Mouse (Mus musculus) adrenal gland, adult 8-10 months (tissue): ENCODE measurements around the gene Vgll2. TPM values are rescaled to one million over a fixed set of nuclear protein-coding genes. Genes with fewer than 3 reads are reported as not detected.

Source experiments
- DNase-seq: peaks from one replicate; pipeline ENCODE4 v3.0.0; 2022
- total RNA-seq, 4 experiments: library from RNA; stranded (reverse); gene quantifications; 2 replicates each; pipeline ENCODE4 v1.2.4; 2022

Gene Vgll2
- total RNA-seq: not detected

DNA sequence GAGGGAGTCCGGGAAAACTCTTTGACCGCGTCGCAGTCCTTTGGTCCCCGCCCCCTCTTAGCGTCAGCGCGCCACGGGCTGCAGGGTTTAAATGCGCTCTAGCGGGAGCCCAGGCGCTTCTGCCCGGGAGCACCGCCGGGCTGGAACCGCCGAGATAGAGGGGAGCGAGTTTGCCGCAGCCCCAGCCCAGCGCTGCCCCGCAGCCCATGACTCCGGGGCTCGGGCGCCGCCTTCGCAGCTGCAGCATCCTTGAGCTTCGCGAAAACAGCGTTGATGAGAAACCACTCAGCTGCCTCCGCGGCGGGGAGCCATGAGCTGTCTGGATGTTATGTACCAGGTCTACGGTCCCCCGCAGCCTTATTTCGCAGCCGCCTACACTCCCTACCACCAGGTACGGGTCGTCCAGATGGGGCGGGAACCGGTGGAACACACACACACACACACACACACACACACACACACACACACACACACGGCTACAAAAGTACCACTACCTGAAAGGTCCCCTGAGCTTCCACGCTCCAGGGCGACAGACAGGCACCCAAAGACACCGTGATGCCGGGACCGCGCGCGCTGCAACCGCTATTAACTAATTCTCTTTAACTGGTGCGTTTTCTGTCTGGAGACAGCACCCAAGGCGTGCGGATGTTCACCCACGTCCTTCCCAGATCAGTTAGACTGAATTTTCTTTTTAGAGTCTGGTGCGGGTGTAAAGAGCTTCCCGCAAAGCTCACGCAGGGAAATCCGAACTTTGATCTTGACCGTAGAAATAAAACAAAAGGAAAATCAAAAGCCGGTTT lies at the start of gene Vgll2:
Vgll2 (plus strand) TSS at position 90 of the 800 bp plus-strand sequence.
- no peak for DNase-seq

DNA sequence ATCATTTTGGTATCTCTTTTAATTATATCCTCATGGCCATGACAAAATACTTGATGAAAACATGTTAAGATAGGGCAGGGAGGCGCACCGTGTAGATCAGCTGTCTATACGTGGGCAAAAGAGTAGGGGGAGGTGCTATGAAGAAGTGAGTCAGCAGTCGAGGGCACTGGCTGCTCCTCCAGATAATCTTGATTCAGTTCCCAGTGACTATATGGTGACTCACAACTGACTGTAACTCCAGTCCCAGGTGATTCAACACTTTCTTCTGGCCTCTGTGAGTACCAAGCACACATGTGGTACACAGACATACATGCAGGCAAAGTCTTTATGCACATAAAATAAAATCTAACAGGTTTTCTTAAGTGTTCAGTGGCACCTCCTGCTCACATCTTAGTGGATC lies 47.2 kb upstream of the Vgll2 start:
- peak; percentile 8 for DNase-seq

DNA sequence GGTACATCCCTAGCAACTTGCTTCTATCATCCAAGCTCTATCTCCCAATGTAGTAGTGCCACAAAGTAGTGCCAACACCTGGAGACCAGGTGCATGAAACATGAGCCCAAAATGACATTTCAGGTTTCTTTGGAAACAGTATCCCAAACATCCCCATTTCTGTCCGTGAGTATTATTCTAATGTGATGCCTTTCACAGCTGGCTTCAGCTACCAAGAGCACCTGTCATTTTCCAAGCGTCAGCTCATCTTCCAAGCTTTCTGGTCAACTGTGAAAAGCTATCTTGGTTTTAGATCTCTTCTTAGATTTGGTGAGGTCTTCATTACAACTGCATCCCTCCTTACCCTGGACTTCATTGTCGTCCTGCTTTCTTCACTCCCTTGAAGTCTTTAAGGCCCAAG lies 46.7 kb upstream of the Vgll2 start:
- no peak for DNase-seq

- DNase-seq: no peak
Measured at GRCm38 (mm10) chr10:51981651-51982050, 40.7 kb upstream of the Vgll2 start.

GRCm38 (mm10) chr10:51982395-51982794 lies 39.9 kb upstream of the Vgll2 start:
- no peak for DNase-seq

- DNase-seq: no peak
Measured at GRCm38 (mm10) chr10:52018471-52018870, 3.8 kb upstream of the Vgll2 start.

- no peak for DNase-seq
Measured at GRCm38 (mm10) chr10:52021231-52021630, 1.1 kb upstream of the Vgll2 start.

GRCm38 (mm10) chr10:52021736-52022394 lies 437 bp upstream of the Vgll2 start:
- DNase-seq: no peak

GRCm38 (mm10) chr10:52023213-52024052 lies 1.1 kb downstream of the Vgll2 start:
- DNase-seq: no peak

- DNase-seq: no peak
Measured at GRCm38 (mm10) chr10:52024053-52024410, 1.7 kb downstream of the Vgll2 start.

GRCm38 (mm10) chr10:52025291-52025690 lies 3.0 kb downstream of the Vgll2 start:
- no peak for DNase-seq

GRCm38 (mm10) chr10:52025821-52026220 lies 3.5 kb downstream of the Vgll2 start:
- DNase-seq: no peak

DNA sequence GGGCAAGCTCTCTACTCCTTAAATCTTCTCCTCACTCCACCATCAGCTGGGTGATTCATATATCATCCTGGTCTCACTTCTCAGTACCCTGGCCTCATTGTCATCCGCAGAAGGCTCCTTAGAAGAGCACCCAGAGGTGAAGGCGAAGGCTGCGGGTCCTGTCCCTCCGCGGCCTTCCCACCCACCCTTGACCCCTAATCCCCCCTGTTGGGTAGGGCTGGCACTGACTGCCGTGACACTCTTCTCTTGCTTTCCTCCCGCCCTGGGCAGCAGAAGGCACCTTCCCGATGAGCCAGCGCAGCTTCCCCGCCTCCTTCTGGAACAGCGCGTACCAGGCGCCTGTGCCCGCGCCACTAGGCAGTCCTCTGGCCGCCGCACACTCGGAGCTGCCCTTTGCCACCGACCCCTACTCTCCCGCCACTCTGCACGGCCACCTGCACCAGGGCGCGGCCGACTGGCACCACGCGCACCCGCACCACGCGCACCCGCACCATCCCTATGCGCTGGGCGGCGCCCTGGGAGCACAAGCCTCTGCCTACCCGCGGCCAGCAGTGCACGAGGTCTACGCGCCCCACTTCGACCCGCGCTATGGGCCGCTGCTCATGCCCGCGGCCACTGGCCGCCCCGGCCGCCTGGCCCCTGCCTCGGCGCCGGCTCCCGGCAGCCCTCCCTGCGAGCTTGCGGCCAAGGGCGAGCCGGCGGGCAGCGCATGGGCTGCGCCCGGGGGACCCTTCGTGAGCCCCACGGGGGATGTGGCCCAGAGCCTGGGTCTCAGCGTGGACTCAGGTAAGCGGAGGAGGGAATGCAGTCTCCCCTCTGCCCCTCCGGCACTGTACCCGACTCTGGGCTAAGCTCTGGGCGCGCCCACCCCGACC lies 5.1 kb downstream of the Vgll2 start:
- no peak for DNase-seq

DNA sequence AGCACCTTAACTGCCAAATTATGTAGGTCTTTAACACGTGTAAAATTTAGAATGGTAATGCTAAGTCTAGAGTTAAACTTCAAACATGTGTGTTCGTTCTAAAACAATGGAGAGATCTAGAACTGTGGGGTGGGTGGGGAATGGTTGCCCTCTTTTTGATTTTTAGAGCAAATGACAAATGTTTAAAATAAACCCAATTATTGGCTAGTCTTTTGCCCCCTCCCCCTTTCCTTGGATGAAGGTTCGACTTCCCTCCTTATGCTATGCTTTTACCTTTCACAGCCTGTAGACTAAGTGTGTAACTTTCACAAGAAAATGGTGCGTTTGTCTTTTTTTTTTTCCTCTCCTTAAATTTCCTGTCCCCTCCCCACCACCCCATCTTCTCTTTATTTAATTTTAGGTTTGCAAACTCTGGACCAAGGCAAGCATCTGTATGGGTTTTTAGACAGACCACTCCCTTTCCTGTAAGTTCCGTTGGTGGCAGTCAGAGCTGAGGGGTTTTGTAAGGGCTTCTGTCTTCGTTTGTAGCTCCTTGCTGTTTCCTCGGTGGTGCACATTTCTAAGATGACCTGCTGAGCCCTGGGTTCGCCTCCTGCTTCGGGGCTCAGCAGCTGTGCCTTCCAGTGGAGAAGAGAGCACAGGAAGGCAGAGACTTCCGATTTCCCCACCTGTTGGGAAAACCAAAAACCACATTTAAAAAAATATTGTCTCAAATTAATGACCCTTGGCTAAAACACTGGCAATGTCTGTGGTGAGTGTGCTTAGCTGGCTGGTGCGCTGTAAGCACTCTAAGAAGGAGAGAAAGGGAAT lies 6.5 kb downstream of the Vgll2 start:
- DNase-seq: no peak

DNA sequence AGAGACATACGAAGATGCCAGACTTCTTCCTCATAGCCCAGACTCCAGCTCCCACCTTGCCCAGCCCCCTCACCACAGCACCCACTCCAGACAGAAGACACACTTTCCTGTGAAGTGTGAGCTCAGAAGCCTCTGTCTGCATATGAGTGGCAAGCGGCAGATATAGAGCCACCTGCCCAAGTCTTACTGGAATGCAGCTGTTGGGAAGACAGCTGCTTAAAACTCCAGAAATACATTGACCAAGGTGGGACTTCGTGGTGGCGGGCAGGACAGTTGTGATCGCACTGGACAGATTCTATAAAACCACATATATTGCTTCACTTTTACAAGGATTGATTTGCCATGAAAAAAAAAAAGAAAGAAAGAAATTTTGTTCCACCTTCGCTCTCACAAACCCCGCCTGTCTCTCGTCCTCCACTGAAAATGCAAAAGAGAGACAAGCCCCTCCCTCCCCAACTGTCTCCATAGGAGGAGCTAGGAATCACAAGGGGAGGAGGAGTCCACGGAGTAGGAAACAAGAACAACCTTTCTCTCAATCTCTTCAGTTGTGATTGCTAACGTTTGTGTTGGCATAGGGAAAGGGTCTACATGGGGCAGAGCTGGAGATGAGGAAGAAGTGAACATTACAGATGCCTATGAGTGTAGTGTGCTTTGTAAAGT lies 7.2 kb downstream of the Vgll2 start:
- DNase-seq: no peak

- DNase-seq: no peak
Measured at GRCm38 (mm10) chr10:52033729-52034128, 11.4 kb downstream of the Vgll2 start.

DNA sequence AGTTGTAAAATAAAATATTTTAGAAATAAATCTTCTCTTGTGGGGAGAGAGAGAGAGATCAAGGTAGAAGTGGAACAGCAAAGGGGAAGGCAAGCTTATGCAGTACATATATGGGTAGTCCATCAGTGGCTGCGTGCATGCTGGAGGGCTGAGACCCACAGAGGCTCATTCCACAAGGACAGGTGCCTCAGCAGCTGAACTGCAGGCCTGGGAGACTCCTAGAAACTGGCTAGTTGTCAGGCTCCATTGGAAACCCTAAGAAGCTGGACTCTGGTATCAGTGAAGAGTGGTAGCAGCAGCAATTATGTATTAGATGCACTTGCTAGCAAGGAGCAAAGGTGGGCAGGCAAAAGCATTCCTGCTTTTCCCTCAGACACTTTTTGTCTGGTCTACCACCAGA lies 17.1 kb downstream of the Vgll2 start:
- no peak for DNase-seq

GRCm38 (mm10) chr10:52043086-52043485 lies 20.8 kb downstream of the Vgll2 start:
- no peak for DNase-seq

DNA sequence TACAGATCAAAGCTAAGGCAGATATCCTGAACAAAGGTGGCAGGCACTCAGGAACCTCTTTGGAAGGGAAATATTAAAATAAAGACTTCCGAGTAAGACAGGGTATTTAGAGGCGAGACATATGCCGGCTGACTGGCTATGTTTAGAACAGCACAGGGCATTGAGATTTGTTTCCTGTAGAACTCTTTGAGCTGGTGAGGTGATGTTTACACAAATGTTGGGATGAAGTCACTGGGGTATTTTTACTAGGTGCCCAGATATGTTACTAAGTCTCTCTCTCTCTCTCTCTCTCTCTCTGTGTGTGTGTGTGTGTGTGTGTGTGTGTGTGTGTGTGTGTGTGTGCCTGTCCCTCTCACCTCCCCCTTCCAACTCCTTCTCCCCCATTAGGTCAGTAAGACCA lies 26.0 kb downstream of the Vgll2 start:
- DNase-seq: no peak

- DNase-seq: peak; percentile 15
Measured at GRCm38 (mm10) chr10:52072482-52072881, 50.2 kb downstream of the Vgll2 start.
